Mouse (Mus musculus): Measurements from ENCODE around the gene Gm5926. TPM values are rescaled to one million over a fixed set of nuclear protein-coding genes. Genes with fewer than 3 reads are reported as not detected.
"Not testable (repeated sequence)": the region's sequence is repeated elsewhere in the genome, so short reads cannot be mapped to it uniquely, and the experiment has no call there.

Gene Gm5926
- not detected for total RNA-seq (2021)
- long read RNA-seq, experiment 1, result 0 reads
- long read RNA-seq, experiment 2, result 0 reads

GRCm38 (mm10) chrX:32650416-32650815 is at the start of gene Gm5926:
Gene Gm5926, plus strand, starts transcription at chrX:32650716.
- intact Hi-C loops (cut with DNase I); DNase-seq: not testable (repeated sequence)

- intact Hi-C loops (cut with DNase I), result not testable (repeated sequence)
These were observed 49.5 kb upstream of the Gm5926 start for GRCm38 (mm10) chrX:32601008-32601407.

GRCm38 (mm10) chrX:32601425-32601824 is 49.1 kb upstream of the Gm5926 start:
- intact Hi-C loops (cut with DNase I); DNase-seq: not testable (repeated sequence)

More at GRCm38 (mm10) chrX:32601008-32601407, 49.5 kb upstream of the Gm5926 start:
- not testable (repeated sequence) for DNase-seq

Other genes starting within 250 kb of the Gm5926 start
- not detected for gene Btbd35f1, start 90.7 kb upstream of the Gm5926 start, total RNA-seq (2021)
- gene Btbd35f21, start 75.4 kb downstream of the Gm5926 start, total RNA-seq (2021), result not detected
- gene Btbd35f30, start 243.9 kb downstream of the Gm5926 start, total RNA-seq (2021), result not detected

All from gastrocnemius, postnatal 36 days (tissue).